Mouse (Mus musculus): Measurements from ENCODE around the gene Slain2.

DNA sequence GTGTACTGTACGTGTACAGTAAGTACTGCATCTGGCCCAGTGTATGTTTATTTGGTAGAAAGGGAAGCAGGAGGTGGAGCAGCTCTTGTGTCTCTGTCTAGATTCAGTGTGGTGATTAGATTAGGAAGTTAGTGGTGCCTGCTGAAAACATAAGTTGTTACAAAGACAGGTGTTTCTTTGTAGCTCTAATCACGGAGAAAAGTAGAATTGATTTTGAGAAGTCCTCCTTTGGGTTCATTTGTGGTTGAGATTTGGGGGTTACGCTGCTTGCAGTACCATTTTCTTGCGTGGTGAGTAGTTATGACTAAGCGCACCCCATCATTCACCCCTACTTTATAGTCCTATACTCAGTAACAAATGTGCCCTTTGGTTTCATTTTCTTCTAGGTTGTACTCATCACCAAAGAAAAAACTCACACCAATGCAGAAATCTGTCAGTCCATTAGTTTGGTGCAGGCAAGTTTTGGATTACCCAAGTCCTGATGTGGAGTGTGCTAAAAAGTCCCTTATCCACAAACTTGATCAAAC, 26.9 kb downstream of the Slain2 start:
- TF ChIP-seq POLR2A (IDR thresholded peaks at IDR 0.05; ENCODE audit: insufficient read length, low read depth), result no peak
- no peak for TF ChIP-seq REST (IDR thresholded peaks at IDR 0.05; ENCODE audit: insufficient read depth, insufficient read length)
- TF ChIP-seq MAX (IDR thresholded peaks at IDR 0.05; ENCODE audit: low read depth), result no peak

All from myocyte (in vitro differentiated cells).